12 mouse cellular contexts compared by ENCODE assay signal in genomic region chr4:95347436-95347835, GRCm38 (mm10).
"Had no signal": no experiment of that assay in that cellular context is flagged by ENCODE, and none has a peak within 500 bp of the region (broad histone marks: within the 10 kb centered on the region; RNA-seq: fewer than 3 reads in every experiment).

No protein-coding gene starts in this region.

- H3K27ac ChIP-seq: kidney, postnatal 0 days; left cerebral cortex, adult 2 months; liver, embryonic 13.5 days; lung, embryonic 15.5 days; macrophage had no signal

- ATAC-seq: intestine, postnatal 0 days; liver, postnatal 0 days had no signal

- H3K36me3 ChIP-seq: liver, embryonic 13.5 days; lung, embryonic 15.5 days had no signal

- H3K4me1 ChIP-seq: liver, embryonic 13.5 days had no signal

- H3K4me3 ChIP-seq: left cerebral cortex, adult 2 months; liver, embryonic 13.5 days; lung, embryonic 15.5 days; megakaryocyte, embryonic 14.5 days had no signal

- DNase-seq: liver; liver, embryonic 13.5 days; liver, postnatal 0 days; spleen, adult 18-20 months; thymus, postnatal 36 days had no signal

- H3K4me2 ChIP-seq: liver, embryonic 13.5 days; lung, embryonic 15.5 days; midbrain, embryonic 11.5 days had no signal

- H3K9ac ChIP-seq: liver, embryonic 13.5 days; liver, postnatal 0 days; lung, embryonic 15.5 days had no signal

- H3K27me3 ChIP-seq: liver, embryonic 13.5 days; lung, embryonic 15.5 days; megakaryocyte, embryonic 14.5 days had no signal

- H3K9me3 ChIP-seq: liver, embryonic 13.5 days; lung, embryonic 15.5 days had no signal
